Mouse (Mus musculus) megakaryocyte, embryonic 14.5 days (primary cell): Measurements from ENCODE around the gene Srgn.

Experiments
- FLI1 ChIP-seq: IDR thresholded peaks from 2 replicates; pipeline ENCODE4 v1.6.1; 2012; ENCODE audit warnings: low read length, inconsistent platforms, mixed read lengths
- GATA1 ChIP-seq: IDR thresholded peaks from 3 replicates; pipeline ENCODE4 v1.6.1; 2012; ENCODE audit warnings: mixed read lengths, low read length, inconsistent platforms, borderline replicate concordance

- TF ChIP-seq GATA1, result no peak
- no peak for TF ChIP-seq FLI1
Measured at GRCm38 (mm10) chr10:62550787-62551300, 23.6 kb upstream of the Srgn start.
